Mouse (Mus musculus) bone marrow, adult 2 months (tissue): ENCODE data around the gene Tecr.
A peak's percentile ranks its signal among the peaks of the same experiment; 100 is the strongest.
"Not testable (repeated sequence)": the region's sequence is repeated elsewhere in the genome, so short reads cannot be mapped to it uniquely, and the experiment has no call there.

Source experiments
- CTCF ChIP-seq: fragments of 200-500 bp; IDR thresholded peaks from 2 replicates; pipeline ENCODE4 v1.5.1; 2011; ENCODE audit warnings: low read length, control low read depth; ENCODE audit not compliant: control insufficient read depth, insufficient read depth
- POLR2A ChIP-seq: fragments of 200-500 bp; IDR thresholded peaks from 2 replicates; pipeline ENCODE4 v1.6.1; 2011; ENCODE audit warnings: low read depth, mild to moderate bottlenecking, control low read depth, low read length, borderline replicate concordance; ENCODE audit not compliant: control insufficient read depth

DNA sequence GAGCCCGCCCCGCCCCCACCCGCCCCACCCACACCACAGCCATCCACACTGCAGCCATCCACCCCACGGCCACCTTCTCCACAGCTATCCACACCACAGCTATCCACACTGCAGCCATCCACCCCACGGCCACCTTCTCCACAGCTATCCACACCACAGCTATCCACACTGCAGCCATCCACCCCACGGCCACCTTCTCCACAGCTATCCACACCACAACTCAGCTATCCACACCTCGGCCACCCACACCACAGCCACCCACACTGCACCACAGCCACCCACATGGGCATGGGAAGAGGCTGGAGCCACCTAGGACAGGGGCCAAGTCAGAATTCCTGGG lies 36.8 kb downstream of the Tecr start:
- TF ChIP-seq POLR2A, result 0 out of 2 replicates have a peak, but pooled peaks have one; percentile 16
- not testable (repeated sequence) for TF ChIP-seq CTCF
